Mouse (Mus musculus): Measurements from ENCODE around the gene Naa15. TPM values are rescaled to one million over a fixed set of nuclear protein-coding genes. Genes with fewer than 3 reads are reported as not detected.

The Naa15 gene
- total and polyA plus RNA-seq, 3 experiments, result 27.6 to 95.3 (median 59.0) TPM

GRCm38 (mm10) chr3:51511983-51512382 lies 97.0 kb downstream of the Naa15 start:
- no peak for DNase-seq (ENCODE audit: extremely low read depth)
- dilution Hi-C loops (cut with MboI; ENCODE audit: extremely low pct_ligation_motif_present, extremely low pct_unique_long_range_greater_than_20kb, low sequenced_read_pairs), result no loop called here
- no peaks in the 10 kb centered on the region for H3K27me3 ChIP-seq (replicated peaks)
- H3K4me2 ChIP-seq (ENCODE audit: insufficient read depth, low read depth, poor library complexity, severe bottlenecking), result no peak overlapping the region
- in situ Hi-C loops (cut with MboI; ENCODE audit: low pct_ligation_motif_present, low pct_unique_long_range_greater_than_20kb, low sequenced_read_pairs), result no loop called here
- no peaks in the 10 kb centered on the region for H3K79me2 ChIP-seq (replicated peaks; ENCODE audit: control insufficient read depth, extremely low read depth, insufficient read depth, poor library complexity, severe bottlenecking)
- H3K4me3 ChIP-seq (replicated peaks in 1 of 3; ENCODE audit: low read depth in 2 of 3, low read length in 2 of 3, poor library complexity in 1 of 3), result no peak overlapping the region
- H3K9me3 ChIP-seq (replicated peaks; ENCODE audit: low read length), result no peaks in the 10 kb centered on the region
- no peak overlapping the region for H3K27ac ChIP-seq (ENCODE audit: insufficient read depth, low read depth)
- no peak overlapping the region for H3K9ac ChIP-seq (ENCODE audit: insufficient read depth, low read depth)
- H3K36me3 ChIP-seq (replicated peaks in 1 of 2; ENCODE audit: control insufficient read depth in 1 of 2, insufficient read depth in 1 of 2, low read length in 1 of 2), result peaks cover 3 to 22% of the 10 kb centered on the region in 2 experiments
- peaks cover 0 to 12% of the 10 kb centered on the region in 2 experiments; a peak in 1 of 4 replicates for H3K4me1 ChIP-seq (ENCODE audit: control insufficient read depth in 1 of 2, insufficient read depth in 2 of 2)
- no peak for TF ChIP-seq GABPA (IDR thresholded peaks at IDR 0.05; ENCODE audit: insufficient replicate concordance, low read depth, low read length)
- no peak for TF ChIP-seq PAX5 (IDR thresholded peaks at IDR 0.05; ENCODE audit: low read length)
- TF ChIP-seq CHD1 (IDR thresholded peaks at IDR 0.05; ENCODE audit: low read depth, low read length), result no peak
- no peak for TF ChIP-seq NRF1 (IDR thresholded peaks at IDR 0.05; ENCODE audit: low read depth, low read length)
- no peak for TF ChIP-seq ZKSCAN1 (IDR thresholded peaks at IDR 0.05; ENCODE audit: borderline replicate concordance, low read depth, low read length)
- TF ChIP-seq JUN (IDR thresholded peaks at IDR 0.05; ENCODE audit: insufficient read depth, low read depth, low read length), result no peak
- no peak for TF ChIP-seq SMC3 (IDR thresholded peaks at IDR 0.05; ENCODE audit: low read depth, low read length)
- TF ChIP-seq EP300 (IDR thresholded peaks at IDR 0.05; ENCODE audit: low read length), result no peak
- no peak for TF ChIP-seq MAFK (IDR thresholded peaks at IDR 0.05; ENCODE audit: insufficient replicate concordance, low read length)
- TF ChIP-seq MYC (IDR thresholded peaks at IDR 0.05; ENCODE audit: low read depth, low read length), result no peak
- TF ChIP-seq JUND (conservative IDR thresholded peaks at IDR 0.05; ENCODE audit: low read depth, low read length), result no peak
- TF ChIP-seq HCFC1 (IDR thresholded peaks at IDR 0.05; ENCODE audit: low read depth, low read length), result no peak
- no peak for TF ChIP-seq BHLHE40 (IDR thresholded peaks at IDR 0.05; ENCODE audit: low read depth, low read length)
- no peak for TF ChIP-seq ZC3H11A (IDR thresholded peaks at IDR 0.05; ENCODE audit: low read depth, low read length)

DNA sequence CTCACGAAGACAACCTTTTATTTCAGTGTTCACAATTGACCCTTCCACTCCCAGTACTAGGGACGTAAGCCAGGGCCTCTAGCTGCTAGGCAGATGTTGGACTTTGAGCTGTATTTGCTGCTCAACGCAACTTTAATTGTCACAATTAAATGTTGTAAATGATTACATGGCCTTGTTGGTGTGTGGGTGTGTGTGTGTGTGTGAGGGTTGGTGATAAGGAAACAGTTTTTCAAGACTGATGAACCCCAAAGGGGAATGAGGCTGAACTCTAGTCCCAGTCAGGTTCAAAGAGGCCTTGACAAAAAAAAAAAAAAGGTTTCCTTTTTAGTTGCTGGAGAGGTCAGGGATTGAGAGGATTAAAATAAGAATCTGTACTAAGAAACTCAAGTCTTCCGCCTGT lies 102.5 kb downstream of the Naa15 start:
- Histone ChIP-seq H3K4me1 (ENCODE audit: control insufficient read depth in 1 of 2, insufficient read depth in 2 of 2) (peaks cover 7 to 49% of the 10 kb centered on the region in 2 experiments), H3K4me3 (replicated peaks in 1 of 3; ENCODE audit: low read depth in 2 of 3, low read length in 2 of 3, poor library complexity in 1 of 3) (no peak overlapping the region), H3K4me2 (ENCODE audit: insufficient read depth, low read depth, poor library complexity, severe bottlenecking) (no peak overlapping the region), H3K9me3 (replicated peaks; ENCODE audit: low read length) (no peaks in the 10 kb centered on the region), H3K27me3 (replicated peaks) (no peaks in the 10 kb centered on the region), H3K79me2 (replicated peaks; ENCODE audit: control insufficient read depth, extremely low read depth, insufficient read depth, poor library complexity, severe bottlenecking) (no peaks in the 10 kb centered on the region), H3K36me3 (replicated peaks in 1 of 2; ENCODE audit: control insufficient read depth in 1 of 2, insufficient read depth in 1 of 2, low read length in 1 of 2) (peaks cover 36 to 69% of the 10 kb centered on the region in 2 experiments), H3K27ac (ENCODE audit: insufficient read depth, low read depth) (no peak overlapping the region), H3K9ac (ENCODE audit: insufficient read depth, low read depth) (no peak overlapping the region)
- dilution Hi-C loops (cut with MboI; ENCODE audit: extremely low pct_ligation_motif_present, extremely low pct_unique_long_range_greater_than_20kb, low sequenced_read_pairs), result no loop called here
- TF ChIP-seq MAZ (IDR thresholded peaks at IDR 0.05; ENCODE audit: low read depth, low read length), result no peak
- TF ChIP-seq SIN3A (IDR thresholded peaks at IDR 0.05; ENCODE audit: low read length), result no peak
- no peak for TF ChIP-seq NELFE (IDR thresholded peaks at IDR 0.05; ENCODE audit: low read depth, low read length)
- TF ChIP-seq ELF1 (IDR thresholded peaks at IDR 0.05; ENCODE audit: low read depth, low read length), result no peak
- no peak for TF ChIP-seq GABPA (IDR thresholded peaks at IDR 0.05; ENCODE audit: insufficient replicate concordance, low read depth, low read length)
- no peak for TF ChIP-seq JUND (conservative IDR thresholded peaks at IDR 0.05; ENCODE audit: low read depth, low read length)
- no peak for TF ChIP-seq IRF4 (IDR thresholded peaks at IDR 0.05; ENCODE audit: low read depth, low read length)
- DNase-seq (ENCODE audit: extremely low read depth), result no peak
- in situ Hi-C loops (cut with MboI; ENCODE audit: low pct_ligation_motif_present, low pct_unique_long_range_greater_than_20kb, low sequenced_read_pairs), result no loop called here

Data from CH12.LX (cell line).